Mouse (Mus musculus): ENCODE measurements around the gene Nmt1. TPM values are rescaled to one million over a fixed set of nuclear protein-coding genes. Genes with fewer than 3 reads are reported as not detected.
A peak's percentile ranks its signal among the peaks of the same experiment; 100 is the strongest.

Nmt1 gene
- polyA plus RNA-seq, 1 experiment from 2014 or later, result 47.1 TPM

- whole genome bisulfite sequencing, result 51% methylated on average over 12 of the region's 12 CpGs
- H3K4me3 ChIP-seq, result no peak overlapping the region
- no peaks in the 10 kb centered on the region for H3K36me3 ChIP-seq
- no peaks in the 10 kb centered on the region for H3K9me3 ChIP-seq
- DNase-seq (ENCODE audit: low spot score), result no peak
- H3K27me3 ChIP-seq (ENCODE audit: insufficient read depth, poor library complexity, severe bottlenecking), result peaks cover 84% of the 10 kb centered on the region
- peaks cover 66% of the 10 kb centered on the region for H3K4me1 ChIP-seq (replicated peaks)
- no peak overlapping the region for H3K27ac ChIP-seq
Observed at GRCm38 (mm10) chr11:103099352-103099940, 71.5 kb downstream of the Nmt1 start.

GRCm38 (mm10) chr11:103100361-103100760 lies 72.4 kb downstream of the Nmt1 start:
- Histone ChIP-seq H3K9me3 (no peaks in the 10 kb centered on the region), H3K4me3 (no peak overlapping the region), H3K36me3 (no peaks in the 10 kb centered on the region), H3K27me3 (ENCODE audit: insufficient read depth, poor library complexity, severe bottlenecking) (peaks cover 89% of the 10 kb centered on the region), H3K27ac (no peak overlapping the region), H3K4me1 (replicated peaks) (peaks cover 69% of the 10 kb centered on the region)
- 70% methylated on average over 8 of the region's 8 CpGs for WGBS
- DNase-seq (ENCODE audit: low spot score), result no peak

- Histone ChIP-seq H3K27me3 (ENCODE audit: insufficient read depth, poor library complexity, severe bottlenecking) (peaks cover 87% of the 10 kb centered on the region), H3K4me3 (peak within 1 kb of the TSS; percentile 62), H3K36me3 (no peaks in the 10 kb centered on the region), H3K4me1 (replicated peaks) (peaks cover 74% of the 10 kb centered on the region), H3K9me3 (no peaks in the 10 kb centered on the region), H3K27ac (peak within 1 kb of the TSS; percentile 67)
- DNase-seq (ENCODE audit: low spot score), result peak; percentile 71
- under 1% methylated on average over 34 of the region's 34 CpGs for WGBS
Observed at GRCm38 (mm10) chr11:103101481-103101865, 73.5 kb downstream of the Nmt1 start, which contains the start of the genes Plcd3 and Acbd4. Gene Plcd3, minus strand, starts transcription at chr11:103101658. Gene Acbd4, plus strand, starts transcription at chr11:103101682.

- peak; percentile 54 for DNase-seq (ENCODE audit: low spot score)
- H3K9me3 ChIP-seq, result no peaks in the 10 kb centered on the region
- H3K27me3 ChIP-seq (ENCODE audit: insufficient read depth, poor library complexity, severe bottlenecking), result peaks cover 81% of the 10 kb centered on the region
- peak overlapping the region; percentile 67; the same call in 1 of the 2 replicates for H3K27ac ChIP-seq
- H3K4me1 ChIP-seq (replicated peaks), result peaks cover 69% of the 10 kb centered on the region
- peak overlapping the region; percentile 62 for H3K4me3 ChIP-seq
- H3K36me3 ChIP-seq, result no peaks in the 10 kb centered on the region
- 3% methylated on average over 30 of the region's 30 CpGs for WGBS
Observed at GRCm38 (mm10) chr11:103101866-103102501, 74.0 kb downstream of the Nmt1 start.

GRCm38 (mm10) chr11:103102725-103103349 lies 74.8 kb downstream of the Nmt1 start:
- peak overlapping the region; percentile 62 for H3K4me3 ChIP-seq
- no peaks in the 10 kb centered on the region for H3K9me3 ChIP-seq
- no peaks in the 10 kb centered on the region for H3K36me3 ChIP-seq
- peaks cover 62% of the 10 kb centered on the region for H3K4me1 ChIP-seq (replicated peaks)
- WGBS, result 2% methylated on average over 35 of the region's 35 CpGs
- peaks cover 73% of the 10 kb centered on the region for H3K27me3 ChIP-seq (ENCODE audit: insufficient read depth, poor library complexity, severe bottlenecking)
- peak overlapping the region; percentile 46; the same call in 1 of the 2 replicates for H3K27ac ChIP-seq
- peak; percentile 97 for DNase-seq (ENCODE audit: low spot score)

GRCm38 (mm10) chr11:103103621-103104020 lies 75.6 kb downstream of the Nmt1 start:
- Histone ChIP-seq H3K9me3 (no peaks in the 10 kb centered on the region), H3K36me3 (no peaks in the 10 kb centered on the region), H3K4me1 (replicated peaks) (peaks cover 58% of the 10 kb centered on the region), H3K27ac (no peak overlapping the region; the same call in 1 of the 2 replicates), H3K4me3 (peak overlapping the region; percentile 62), H3K27me3 (ENCODE audit: insufficient read depth, poor library complexity, severe bottlenecking) (peaks cover 65% of the 10 kb centered on the region)
- 51% methylated on average over 8 of the region's 8 CpGs for WGBS
- no peak for DNase-seq (ENCODE audit: low spot score)

- 83% methylated on average over 7 of the region's 7 CpGs for WGBS
- H3K9me3 ChIP-seq, result no peaks in the 10 kb centered on the region
- H3K27ac ChIP-seq, result no peak overlapping the region
- no peak for DNase-seq (ENCODE audit: low spot score)
- H3K27me3 ChIP-seq (ENCODE audit: insufficient read depth, poor library complexity, severe bottlenecking), result peaks cover 57% of the 10 kb centered on the region
- no peaks in the 10 kb centered on the region for H3K36me3 ChIP-seq
- peaks cover 49% of the 10 kb centered on the region for H3K4me1 ChIP-seq (replicated peaks)
- H3K4me3 ChIP-seq, result no peak overlapping the region
Observed at GRCm38 (mm10) chr11:103104469-103104868, 76.5 kb downstream of the Nmt1 start.

GRCm38 (mm10) chr11:103105180-103105725 lies 77.3 kb downstream of the Nmt1 start:
- Histone ChIP-seq H3K4me1 (replicated peaks) (peaks cover 48% of the 10 kb centered on the region), H3K9me3 (no peaks in the 10 kb centered on the region)

GRCm38 (mm10) chr11:103105810-103106209 lies 77.8 kb downstream of the Nmt1 start:
- DNase-seq (ENCODE audit: low spot score), result no peak
- H3K4me1 ChIP-seq (replicated peaks), result peaks cover 47% of the 10 kb centered on the region
- H3K9me3 ChIP-seq, result no peaks in the 10 kb centered on the region
- no peak overlapping the region for H3K27ac ChIP-seq
- no peaks in the 10 kb centered on the region for H3K36me3 ChIP-seq
- 80% methylated on average over 6 of the region's 6 CpGs for WGBS
- H3K4me3 ChIP-seq, result no peak overlapping the region
- H3K27me3 ChIP-seq (ENCODE audit: insufficient read depth, poor library complexity, severe bottlenecking), result peaks cover 51% of the 10 kb centered on the region

More at GRCm38 (mm10) chr11:103105180-103105725, 77.3 kb downstream of the Nmt1 start:
- H3K4me3 ChIP-seq, result no peak overlapping the region
- 0 out of 2 replicates have a peak overlapping the region, but pooled peaks have one; percentile 5 for H3K27ac ChIP-seq
- WGBS, result 57% methylated on average over 14 of the region's 14 CpGs
- DNase-seq (ENCODE audit: low spot score), result no peak
- H3K36me3 ChIP-seq, result no peaks in the 10 kb centered on the region
- H3K27me3 ChIP-seq (ENCODE audit: insufficient read depth, poor library complexity, severe bottlenecking), result peaks cover 52% of the 10 kb centered on the region

GRCm38 (mm10) chr11:103106386-103106785 lies 78.4 kb downstream of the Nmt1 start:
- no peaks in the 10 kb centered on the region for H3K36me3 ChIP-seq
- H3K27ac ChIP-seq, result no peak overlapping the region
- DNase-seq (ENCODE audit: low spot score), result no peak
- H3K4me3 ChIP-seq, result no peak overlapping the region
- no peaks in the 10 kb centered on the region for H3K9me3 ChIP-seq
- peaks cover 44% of the 10 kb centered on the region for H3K4me1 ChIP-seq (replicated peaks)
- 75% methylated on average over 4 of the region's 4 CpGs for WGBS
- peaks cover 51% of the 10 kb centered on the region for H3K27me3 ChIP-seq (ENCODE audit: insufficient read depth, poor library complexity, severe bottlenecking)

GRCm38 (mm10) chr11:103111301-103111700 lies 83.3 kb downstream of the Nmt1 start:
- H3K9me3 ChIP-seq, result no peaks in the 10 kb centered on the region
- no peaks in the 10 kb centered on the region for H3K36me3 ChIP-seq
- H3K27me3 ChIP-seq (ENCODE audit: insufficient read depth, poor library complexity, severe bottlenecking), result peaks cover 41% of the 10 kb centered on the region
- peaks cover 28% of the 10 kb centered on the region for H3K4me1 ChIP-seq (replicated peaks)
- no peak for DNase-seq (ENCODE audit: low spot score)
- WGBS, result 13% methylated on average over 10 of the region's 10 CpGs
- peak overlapping the region; percentile 49 for H3K4me3 ChIP-seq
- H3K27ac ChIP-seq, result peak overlapping the region; percentile 78; the same call in 1 of the 2 replicates

- Histone ChIP-seq H3K4me1 (replicated peaks) (peaks cover 34% of the 10 kb centered on the region), H3K36me3 (no peaks in the 10 kb centered on the region), H3K27ac (peak overlapping the region; percentile 78), H3K4me3 (peak overlapping the region; percentile 49), H3K27me3 (ENCODE audit: insufficient read depth, poor library complexity, severe bottlenecking) (peaks cover 41% of the 10 kb centered on the region), H3K9me3 (no peaks in the 10 kb centered on the region)
- WGBS, result under 1% methylated on average over 28 of the region's 28 CpGs
- peak; percentile 55 for DNase-seq (ENCODE audit: low spot score)
Observed at GRCm38 (mm10) chr11:103111881-103112551, 84.0 kb downstream of the Nmt1 start.

Data from hindbrain, embryonic 10.5 days (tissue).